Mouse (Mus musculus) kidney, adult 2 months (tissue): ENCODE measurements around the gene Myoz1. TPM values are rescaled to one million over a fixed set of nuclear protein-coding genes. Genes with fewer than 3 reads are reported as not detected.

Source experiments
- DNase-seq: peaks from one replicate; pipeline ENCODE4 v3.0.0; 2021
- H3K27ac ChIP-seq: fragments of 200-500 bp; 2 replicates; pipeline ENCODE4 v1.5.1; 2012; ENCODE audit warnings: low read depth, low read length, control low read depth, inconsistent platforms; ENCODE audit not compliant: insufficient read depth
- H3K27me3 ChIP-seq: fragments of 200-500 bp; replicated peaks from 2 replicates; pipeline ENCODE4 v1.6.1; 2012; ENCODE audit warnings: mild to moderate bottlenecking, moderate library complexity, low read length, inconsistent platforms; ENCODE audit not compliant: control insufficient read depth, insufficient read depth
- H3K36me3 ChIP-seq: fragments of 200-500 bp; 2 replicates; pipeline ENCODE4 v1.6.1; 2012; ENCODE audit warnings: mild to moderate bottlenecking, moderate library complexity, low read length, inconsistent platforms; ENCODE audit not compliant: control insufficient read depth, insufficient read depth
- H3K4me1 ChIP-seq: fragments of 200-500 bp; 2 replicates; pipeline ENCODE4 v1.6.1; 2011; ENCODE audit warnings: low read length; ENCODE audit not compliant: control insufficient read depth, insufficient read depth
- H3K4me3 ChIP-seq: fragments of 200-500 bp; 2 replicates; pipeline ENCODE4 v1.5.1; 2011; ENCODE audit warnings: mild to moderate bottlenecking, low read depth, low read length, control low read depth; ENCODE audit not compliant: insufficient read depth
- CTCF ChIP-seq: fragments of 200-500 bp; conservative IDR thresholded peaks from 2 replicates; pipeline ENCODE4 v1.5.1; 2011; ENCODE audit warnings: low read depth, mild to moderate bottlenecking, control low read depth, low read length, moderate library complexity, mixed read lengths; ENCODE audit not compliant: insufficient read depth, insufficient read length
- POLR2A ChIP-seq: fragments of 200-500 bp; IDR thresholded peaks from one replicate; pipeline ENCODE4 v1.6.1; 2011; ENCODE audit warnings: low read depth, low read length, control low read depth
- WGBS: fragments of 180-500 bp; shearing (Covaris S2); methylation state at CpG from one replicate; pipeline ENCODE4 v1.1.7; 2018; 5-methylcytosine and 5-hydroxymethylcytosine counted together
- polyA plus RNA-seq: library from polyadenylated mRNA; depleted of rRNA; stranded (reverse); fragments of >200 nt; gene quantifications from 2 replicates; pipeline ENCODE4 v1.2.3, GENCODE M21; 2012

The Myoz1 gene
- polyA plus RNA-seq, 1 experiment = 8.9 TPM

- no peak overlapping the region for H3K27ac ChIP-seq
- no peaks in the 10 kb centered on the region for H3K27me3 ChIP-seq
- no peak for DNase-seq
- peaks cover 10% of the 10 kb centered on the region for H3K36me3 ChIP-seq
- H3K4me3 ChIP-seq = no peak overlapping the region
- no peak for TF ChIP-seq CTCF
- TF ChIP-seq POLR2A = no peak
- peaks cover 2% of the 10 kb centered on the region; the same call in 1 of the 2 replicates for H3K4me1 ChIP-seq
- 72% methylated on average over 2 of the region's 2 CpGs for WGBS
Measured at GRCm38 (mm10) chr14:20689009-20689408, 32.7 kb upstream of the Myoz1 start.

GRCm38 (mm10) chr14:20686576-20686975 lies 30.2 kb upstream of the Myoz1 start:
- Histone ChIP-seq H3K36me3 (peaks cover 9% of the 10 kb centered on the region), H3K27ac (no peak overlapping the region), H3K4me1 (peaks cover 4% of the 10 kb centered on the region; the same call in 1 of the 2 replicates), H3K4me3 (no peak overlapping the region), H3K27me3 (no peaks in the 10 kb centered on the region)
- 95% methylated on average over 3 of the region's 3 CpGs for WGBS
- no peak for DNase-seq
- TF ChIP-seq CTCF = no peak
- no peak for TF ChIP-seq POLR2A

- Histone ChIP-seq H3K4me3 (no peak overlapping the region), H3K4me1 (peaks cover 7% of the 10 kb centered on the region; the same call in 1 of the 2 replicates), H3K27ac (peak overlapping the region; percentile 56), H3K27me3 (no peaks in the 10 kb centered on the region), H3K36me3 (peaks cover 11% of the 10 kb centered on the region)
- WGBS = 7% methylated on average over 3 of the region's 3 CpGs
- TF ChIP-seq CTCF = no peak
- no peak for TF ChIP-seq POLR2A
- peak; percentile 60 for DNase-seq
Measured at GRCm38 (mm10) chr14:20682498-20682897, 26.2 kb upstream of the Myoz1 start.

- peaks cover 11% of the 10 kb centered on the region for H3K36me3 ChIP-seq
- TF ChIP-seq CTCF (no peak), POLR2A (no peak)
- peaks cover 7% of the 10 kb centered on the region; the same call in 1 of the 2 replicates for H3K4me1 ChIP-seq
- WGBS = 73% methylated on average over 2 of the region's 2 CpGs
- no peaks in the 10 kb centered on the region for H3K27me3 ChIP-seq
- no peak overlapping the region for H3K4me3 ChIP-seq
- DNase-seq = no peak
- no peak overlapping the region for H3K27ac ChIP-seq
Measured at GRCm38 (mm10) chr14:20681742-20682141, 25.4 kb upstream of the Myoz1 start.

GRCm38 (mm10) chr14:20677906-20678305 lies 21.6 kb upstream of the Myoz1 start:
- no peak overlapping the region for H3K4me3 ChIP-seq

GRCm38 (mm10) chr14:20674064-20674833 lies 17.9 kb upstream of the Myoz1 start, which contains the start of gene Sec24c:
Sec24c (plus strand) TSS chr14:20674308.
- Histone ChIP-seq H3K36me3 (peaks cover 2% of the 10 kb centered on the region; the same call in 1 of the 2 replicates), H3K4me3 (peak within 1 kb of the TSS; percentile 90), H3K27ac (peak within 1 kb of the TSS; percentile 89), H3K27me3 (no peaks in the 10 kb centered on the region), H3K4me1 (peaks cover 6% of the 10 kb centered on the region; the same call in 1 of the 2 replicates)
- WGBS = under 1% methylated on average over 43 of the region's 43 CpGs
- DNase-seq = peak; percentile 99
- TF ChIP-seq CTCF (no peak), POLR2A (no peak)

More at GRCm38 (mm10) chr14:20677906-20678305, 21.6 kb upstream of the Myoz1 start:
- H3K4me1 ChIP-seq = peaks cover 10% of the 10 kb centered on the region; the same call in 1 of the 2 replicates
- H3K27ac ChIP-seq = peak overlapping the region; percentile 65
- 55% methylated on average over 4 of the region's 4 CpGs for WGBS
- no peak for TF ChIP-seq CTCF
- TF ChIP-seq POLR2A = no peak
- peaks cover 9% of the 10 kb centered on the region for H3K36me3 ChIP-seq
- peak; percentile 66 for DNase-seq
- H3K27me3 ChIP-seq = no peaks in the 10 kb centered on the region

- no peak for TF ChIP-seq POLR2A
- peak; percentile 92 for DNase-seq
- 5% methylated on average over 13 of the region's 13 CpGs for WGBS
- no peaks in the 10 kb centered on the region for H3K27me3 ChIP-seq
- peaks cover 10% of the 10 kb centered on the region; the same call in 1 of the 2 replicates for H3K4me1 ChIP-seq
- H3K4me3 ChIP-seq = peak overlapping the region; percentile 61
- H3K36me3 ChIP-seq = peaks cover 2% of the 10 kb centered on the region; the same call in 1 of the 2 replicates
- peak overlapping the region; percentile 89 for H3K27ac ChIP-seq
Measured at GRCm38 (mm10) chr14:20673735-20674063, 17.4 kb upstream of the Myoz1 start.
